Mouse (Mus musculus) lung, postnatal 0 days (tissue): Measurements from ENCODE around the gene Olfr444. TPM values are rescaled to one million over a fixed set of nuclear protein-coding genes. Genes with fewer than 3 reads are reported as not detected.

Experiments used
- ATAC-seq: fragments of 200-750 bp; cut with Nextera tagmentation; 2 replicates; pipeline ENCODE4 v1.8.0; 2017; ENCODE audit warnings: moderate library complexity
- DNase-seq: peaks from one replicate; pipeline ENCODE4 v3.0.0-alpha.2; 2016; ENCODE audit warnings: low spot score
- H3K27ac ChIP-seq: fragments of 300-500 bp; sonication (generic); 2 replicates; pipeline ENCODE4 v1.5.1; 2014; ENCODE audit warnings: antibody characterized with exemption, mild to moderate bottlenecking, low read length, mixed read lengths
- H3K27me3 ChIP-seq: fragments of 300-500 bp; sonication (generic); replicated peaks from 2 replicates; pipeline ENCODE4 v1.6.1; 2014; ENCODE audit warnings: low read length, mixed read lengths; ENCODE audit not compliant: insufficient read depth
- H3K36me3 ChIP-seq: fragments of 300-500 bp; sonication (generic); 2 replicates; pipeline ENCODE4 v1.6.1; 2014; ENCODE audit warnings: low read length, mixed read lengths; ENCODE audit not compliant: insufficient read depth
- H3K4me1 ChIP-seq: fragments of 300-500 bp; sonication (generic); 2 replicates; pipeline ENCODE4 v1.6.1; 2014; ENCODE audit warnings: antibody characterized with exemption, low read depth, low read length, mixed read lengths; ENCODE audit not compliant: insufficient read depth
- H3K4me2 ChIP-seq: fragments of 300-500 bp; sonication (generic); replicated peaks from 2 replicates; pipeline ENCODE4 v1.6.1; 2014; ENCODE audit warnings: low read depth, mild to moderate bottlenecking, low read length, moderate library complexity, mixed read lengths
- H3K4me3 ChIP-seq: fragments of 300-500 bp; sonication (generic); 2 replicates; pipeline ENCODE4 v1.5.1; 2014; ENCODE audit warnings: low read depth, low read length
- H3K9ac ChIP-seq: fragments of 300-500 bp; sonication (generic); replicated peaks from 2 replicates; pipeline ENCODE4 v1.6.1; 2014; ENCODE audit warnings: low read depth, mild to moderate bottlenecking
- H3K9me3 ChIP-seq: fragments of 300-500 bp; sonication (generic); 2 replicates; pipeline ENCODE4 v1.6.1; 2016; ENCODE audit warnings: low read length, mixed read lengths
- CTCF ChIP-seq: IDR thresholded peaks from 2 replicates; pipeline ENCODE4 v1.5.1; 2016; ENCODE audit warnings: antibody characterized with exemption, mild to moderate bottlenecking
- EP300 ChIP-seq: IDR thresholded peaks from 2 replicates; pipeline ENCODE4 v1.6.1; 2016; ENCODE audit warnings: antibody characterized with exemption, mild to moderate bottlenecking, control low read depth
- WGBS: fragments of 180-500 bp; shearing (Covaris S2); extraction: QIAGEN DNeasy Blood & Tissue Kit; methylation state at CpG from one replicate; pipeline ENCODE4 v1.1.7; 2014; 5-methylcytosine and 5-hydroxymethylcytosine counted together
- polyA plus RNA-seq: library from polyadenylated mRNA; unstranded; fragments of >200 nt; fragmentation: Nextera tagmentation; extraction: Ambion mirVana; gene quantifications from 2 replicates; pipeline ENCODE4 v1.2.1, GENCODE M21; 2015

Gene Olfr444
- not detected in 2 replicates for polyA plus RNA-seq

GRCm38 (mm10) chr6:42948767-42949166 is at the start of gene Olfr444:
Gene Olfr444, plus strand, starts transcription at chr6:42949067.
- no peaks in the 10 kb centered on the region for H3K4me1 ChIP-seq
- 45% methylated on average over 1 of the region's 1 CpGs for WGBS
- DNase-seq (no peak), ATAC-seq (no peak)
- no peaks in the 10 kb centered on the region for H3K36me3 ChIP-seq
- H3K27ac ChIP-seq: no peak within 1 kb of the TSS
- no peaks in the 10 kb centered on the region for H3K9me3 ChIP-seq
- no peak for TF ChIP-seq CTCF
- TF ChIP-seq EP300: no peak
- no peak within 1 kb of the TSS for H3K4me2 ChIP-seq
- no peak within 1 kb of the TSS for H3K9ac ChIP-seq
- H3K4me3 ChIP-seq: no peak within 1 kb of the TSS
- H3K27me3 ChIP-seq: no peaks in the 10 kb centered on the region

- Histone ChIP-seq H3K9ac (no peak overlapping the region), H3K4me3 (no peak overlapping the region), H3K27me3 (no peaks in the 10 kb centered on the region), H3K27ac (no peak overlapping the region), H3K4me2 (no peak overlapping the region), H3K4me1 (no peaks in the 10 kb centered on the region), H3K36me3 (no peaks in the 10 kb centered on the region), H3K9me3 (no peaks in the 10 kb centered on the region)
- ATAC-seq (no peak), DNase-seq (no peak)
- 5% methylated on average over 1 of the region's 1 CpGs for WGBS
- no peak for TF ChIP-seq CTCF
- no peak for TF ChIP-seq EP300
Measured at GRCm38 (mm10) chr6:42900345-42900744, 48.5 kb upstream of the Olfr444 start.

- Histone ChIP-seq H3K27me3 (no peaks in the 10 kb centered on the region), H3K9ac (no peak within 1 kb of the TSS), H3K4me3 (no peak within 1 kb of the TSS), H3K9me3 (no peaks in the 10 kb centered on the region), H3K4me1 (no peaks in the 10 kb centered on the region), H3K36me3 (no peaks in the 10 kb centered on the region), H3K4me2 (no peak within 1 kb of the TSS), H3K27ac (no peak within 1 kb of the TSS)
- DNase-seq (no peak), ATAC-seq (no peak)
- TF ChIP-seq CTCF: no peak
- no peak for TF ChIP-seq EP300
Measured at GRCm38 (mm10) chr6:42908578-42908977, 40.3 kb upstream of the Olfr444 start, which contains the start of gene Olfr447. Gene Olfr447, plus strand, starts transcription at chr6:42908878.

- H3K9me3 ChIP-seq: no peaks in the 10 kb centered on the region
- TF ChIP-seq EP300: no peak
- no peak within 1 kb of the TSS for H3K4me3 ChIP-seq
- no peaks in the 10 kb centered on the region for H3K4me1 ChIP-seq
- no peaks in the 10 kb centered on the region for H3K27me3 ChIP-seq
- no peaks in the 10 kb centered on the region for H3K36me3 ChIP-seq
- no peak for DNase-seq
- 69% methylated on average over 2 of the region's 2 CpGs for WGBS
- no peak for ATAC-seq
- H3K9ac ChIP-seq: no peak within 1 kb of the TSS
- H3K27ac ChIP-seq: no peak within 1 kb of the TSS
- H3K4me2 ChIP-seq: no peak within 1 kb of the TSS
Measured at GRCm38 (mm10) chr6:42921077-42921476, 27.8 kb upstream of the Olfr444 start, which contains the start of gene Olfr446. Gene Olfr446, plus strand, starts transcription at chr6:42921377.

GRCm38 (mm10) chr6:42980377-42980776 is 31.5 kb downstream of the Olfr444 start:
- Histone ChIP-seq H3K4me1 (no peaks in the 10 kb centered on the region), H3K27ac (no peak overlapping the region), H3K36me3 (no peaks in the 10 kb centered on the region), H3K9me3 (no peaks in the 10 kb centered on the region), H3K27me3 (no peaks in the 10 kb centered on the region), H3K4me3 (no peak overlapping the region), H3K4me2 (no peak overlapping the region), H3K9ac (no peak overlapping the region)
- TF ChIP-seq CTCF (no peak), EP300 (no peak)
- DNase-seq (no peak), ATAC-seq (no peak)

Other genes with a start within 250 kb of the Olfr444 start
- 36.9 and 41.2 TPM in 2 replicates for gene Tcaf1, start 239.0 kb upstream of the Olfr444 start, polyA plus RNA-seq
- gene Olfr453, start 209.7 kb upstream of the Olfr444 start, polyA plus RNA-seq: not detected in 2 replicates
- gene Olfr38, start 192.7 kb upstream of the Olfr444 start, polyA plus RNA-seq: not detected in 2 replicates
- gene Olfr452, start 164.0 kb upstream of the Olfr444 start, polyA plus RNA-seq: not detected in 2 replicates
- gene Olfr450, start 137.1 kb upstream of the Olfr444 start, polyA plus RNA-seq: not detected in 2 replicates
- gene Olfr449, start 114.7 kb upstream of the Olfr444 start, polyA plus RNA-seq: not detected in 2 replicates
- not detected in 2 replicates for gene Olfr448, start 58.6 kb upstream of the Olfr444 start, polyA plus RNA-seq
- gene Olfr447, start 40.2 kb upstream of the Olfr444 start, polyA plus RNA-seq: not detected in 2 replicates
- not detected in 2 replicates for gene Olfr446, start 27.7 kb upstream of the Olfr444 start, polyA plus RNA-seq
- not detected in 2 replicates for gene Olfr441, start 157.3 kb downstream of the Olfr444 start, polyA plus RNA-seq
- not detected in 2 replicates for gene Olfr237-ps1, start 197.5 kb downstream of the Olfr444 start, polyA plus RNA-seq
- not detected in 2 replicates for gene Olfr437, start 214.2 kb downstream of the Olfr444 start, polyA plus RNA-seq
- gene Olfr13, start 223.1 kb downstream of the Olfr444 start, polyA plus RNA-seq: not detected in 2 replicates
- gene Olfr435, start 248.1 kb downstream of the Olfr444 start, polyA plus RNA-seq: not detected in 2 replicates